Mouse (Mus musculus) midbrain, embryonic 16.5 days (tissue): Measurements from ENCODE around the gene Ppp5c. TPM values are rescaled to one million over a fixed set of nuclear protein-coding genes. Genes with fewer than 3 reads are reported as not detected.
A peak's percentile ranks its signal among the peaks of the same experiment; 100 is the strongest.

ENCODE experiments used
- ATAC-seq: fragments of 200-750 bp; cut with Nextera tagmentation; 2 replicates; pipeline ENCODE4 v1.8.0; 2017; ENCODE audit warnings: moderate TSS enrichment
- H3K27ac ChIP-seq: fragments of 300-500 bp; sonication (generic); 2 replicates; pipeline ENCODE4 v1.5.1; 2014; ENCODE audit warnings: mild to moderate bottlenecking, low read length, mixed read lengths
- H3K27me3 ChIP-seq: fragments of 300-500 bp; sonication (generic); 2 replicates; pipeline ENCODE4 v1.6.1; 2014; ENCODE audit warnings: low read depth, low read length, mixed read lengths; ENCODE audit not compliant: control insufficient read depth, insufficient read depth
- H3K36me3 ChIP-seq: fragments of 300-500 bp; sonication (generic); 2 replicates; pipeline ENCODE4 v1.6.1; 2014; ENCODE audit warnings: mild to moderate bottlenecking, low read length, moderate library complexity, mixed read lengths; ENCODE audit not compliant: control insufficient read depth, insufficient read depth
- H3K4me1 ChIP-seq: fragments of 300-500 bp; sonication (generic); 2 replicates; pipeline ENCODE4 v1.6.1; 2014; ENCODE audit warnings: mild to moderate bottlenecking, low read length, mixed read lengths; ENCODE audit not compliant: control insufficient read depth, insufficient read depth
- H3K4me2 ChIP-seq: fragments of 300-500 bp; sonication (generic); 2 replicates; pipeline ENCODE4 v1.6.1; 2014; ENCODE audit warnings: mild to moderate bottlenecking, low read length, mixed read lengths
- H3K4me3 ChIP-seq: fragments of 300-500 bp; sonication (generic); 2 replicates; pipeline ENCODE4 v1.5.1; 2014; ENCODE audit warnings: low read depth, mild to moderate bottlenecking, low read length, moderate library complexity, mixed read lengths
- H3K9ac ChIP-seq: fragments of 300-500 bp; sonication (generic); 2 replicates; pipeline ENCODE4 v1.6.1; 2014; ENCODE audit warnings: low read depth, low read length, mixed read lengths
- H3K9me3 ChIP-seq: fragments of 300-500 bp; sonication (generic); replicated peaks from 2 replicates; pipeline ENCODE4 v1.6.1; 2014; ENCODE audit warnings: mild to moderate bottlenecking, low read length, mixed read lengths; ENCODE audit not compliant: control insufficient read depth, poor library complexity, severe bottlenecking
- WGBS: fragments of 180-500 bp; shearing (Covaris S2); extraction: QIAGEN DNeasy Blood & Tissue Kit; methylation state at CpG from one replicate; pipeline ENCODE4 v1.1.7; 2014; 5-methylcytosine and 5-hydroxymethylcytosine counted together
- polyA plus RNA-seq: library from polyadenylated mRNA; unstranded; fragments of >200 nt; fragmentation: Nextera tagmentation; extraction: Ambion mirVana; gene quantifications from 2 replicates; pipeline ENCODE4 v1.2.1, GENCODE M21; 2015

The Ppp5c gene
- polyA plus RNA-seq, 1 experiment from 2014 or later = 127 TPM

DNA sequence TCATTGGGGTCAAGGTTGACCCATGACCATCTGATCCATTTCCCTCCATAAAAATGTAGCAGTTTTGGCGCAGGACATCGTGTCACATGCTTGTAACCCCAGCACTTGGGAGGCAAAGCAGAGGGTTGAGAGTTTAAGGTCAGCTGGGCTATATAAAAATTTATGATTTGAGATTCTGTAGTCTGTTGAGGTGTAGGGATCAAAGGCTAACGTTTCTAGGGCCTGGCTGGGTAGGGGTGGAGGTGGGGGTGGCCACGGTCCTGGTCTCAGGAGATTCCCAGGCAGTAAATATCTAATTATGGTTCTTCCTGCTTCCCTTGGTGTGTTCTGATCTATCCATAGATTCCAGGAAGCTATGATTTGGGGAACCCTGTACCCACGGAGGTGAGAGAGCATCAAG lies 66.0 kb downstream of the Ppp5c start:
- Histone ChIP-seq H3K4me2 (peak overlapping the region; percentile 79), H3K27me3 (no peaks in the 10 kb centered on the region), H3K36me3 (peaks cover 6% of the 10 kb centered on the region; the same call in 1 of the 2 replicates), H3K9me3 (no peaks in the 10 kb centered on the region), H3K4me3 (no peak overlapping the region), H3K4me1 (peaks cover 54% of the 10 kb centered on the region), H3K27ac (no peak overlapping the region), H3K9ac (no peak overlapping the region)
- no peak for ATAC-seq
- WGBS = 82% methylated on average over 5 of the region's 5 CpGs

DNA sequence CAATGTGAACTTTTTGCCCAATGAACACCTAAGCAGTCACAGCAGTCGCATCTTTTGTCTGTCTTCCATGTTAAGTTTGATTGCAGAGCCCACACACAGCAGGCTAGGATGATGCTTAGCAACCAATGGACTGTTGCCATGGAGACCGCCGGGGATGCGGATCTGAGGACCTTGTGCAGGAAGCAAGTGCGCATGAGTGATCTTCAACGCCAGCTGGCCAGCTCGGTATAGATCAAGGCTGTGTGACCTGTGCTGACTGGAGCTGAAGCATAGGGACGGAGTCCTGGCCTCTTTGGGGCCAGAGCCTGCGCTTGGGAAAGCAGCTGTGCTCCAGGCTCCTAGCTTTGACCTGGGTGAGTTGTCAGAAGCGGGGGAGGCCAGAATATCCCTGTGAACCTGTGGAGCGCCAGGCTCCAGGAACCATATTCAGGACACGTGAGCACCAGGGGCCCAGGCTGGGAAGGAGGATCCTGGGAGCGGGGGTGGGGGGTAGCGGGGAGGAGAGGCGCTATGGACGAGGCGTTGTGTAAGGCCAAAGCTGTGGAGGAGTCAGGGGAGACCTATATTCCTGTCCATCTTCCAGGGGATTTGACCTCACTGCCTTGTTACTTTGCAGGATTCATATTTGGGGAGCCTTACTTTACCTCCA lies 68.1 kb downstream of the Ppp5c start, which contains the start of gene Pnmal1:
Gene Pnmal1 (plus strand): TSS at position 141 of the 649 bp plus-strand sequence.
- H3K9ac ChIP-seq = peak within 1 kb of the TSS; percentile 70
- peak within 1 kb of the TSS; percentile 79 for H3K4me2 ChIP-seq
- peaks cover 6% of the 10 kb centered on the region; the same call in 1 of the 2 replicates for H3K36me3 ChIP-seq
- no peaks in the 10 kb centered on the region for H3K9me3 ChIP-seq
- peak; percentile 93 for ATAC-seq
- peak within 1 kb of the TSS; percentile 96 for H3K27ac ChIP-seq
- no peaks in the 10 kb centered on the region for H3K27me3 ChIP-seq
- WGBS = 4% methylated on average over 17 of the region's 17 CpGs
- peak within 1 kb of the TSS; percentile 47 for H3K4me3 ChIP-seq
- peaks cover 64% of the 10 kb centered on the region for H3K4me1 ChIP-seq

DNA sequence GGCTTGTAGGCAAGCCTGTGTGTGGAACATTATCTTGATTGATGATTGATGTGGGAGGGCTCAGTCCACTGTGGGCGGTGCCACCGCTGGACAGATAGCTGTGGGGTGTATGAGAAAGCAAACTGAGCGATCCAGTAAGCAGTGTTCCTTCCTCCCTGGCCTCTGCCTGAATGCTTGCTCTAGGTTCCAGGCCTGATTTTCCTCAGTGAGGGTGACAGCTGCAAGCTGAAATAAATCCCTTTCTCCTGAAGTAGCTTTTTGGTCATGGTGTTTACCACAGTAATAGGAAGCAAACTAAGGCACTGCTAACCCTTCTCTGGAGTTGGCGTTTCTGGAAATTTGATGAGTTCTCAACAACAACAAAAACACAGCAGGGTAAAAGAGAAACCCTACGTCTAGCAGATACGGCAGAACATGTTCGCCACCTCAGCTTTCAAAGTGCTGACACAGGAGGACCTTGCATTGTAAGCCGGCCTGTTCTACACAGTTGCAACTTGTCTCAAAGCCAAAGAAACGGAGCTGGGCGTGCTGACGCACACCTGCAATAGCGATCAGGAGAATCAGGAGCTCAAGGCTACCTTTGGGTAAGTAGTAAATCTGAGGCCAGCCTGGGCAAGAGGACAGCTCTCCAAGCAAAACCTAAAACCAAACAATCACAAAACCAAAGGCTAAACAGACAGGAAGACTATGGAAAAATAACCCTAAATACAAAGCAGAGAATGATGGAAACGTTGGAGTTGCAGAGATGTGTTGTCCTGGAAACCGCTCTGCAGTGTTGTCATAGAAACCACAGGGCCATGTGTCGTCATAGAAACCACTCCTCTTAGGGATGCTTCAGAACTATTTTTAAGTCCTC lies 71.1 kb downstream of the Ppp5c start:
- no peaks in the 10 kb centered on the region for H3K9me3 ChIP-seq
- WGBS = 19% methylated on average over 15 of the region's 15 CpGs
- peak overlapping the region; percentile 97 for H3K27ac ChIP-seq
- H3K4me3 ChIP-seq = peak overlapping the region; percentile 2; the same call in 1 of the 2 replicates
- H3K36me3 ChIP-seq = no peaks in the 10 kb centered on the region
- ATAC-seq = peak; percentile 67
- peak overlapping the region; percentile 48; the same call in 1 of the 2 replicates for H3K9ac ChIP-seq
- H3K4me1 ChIP-seq = peaks cover 66% of the 10 kb centered on the region
- no peaks in the 10 kb centered on the region for H3K27me3 ChIP-seq
- peak overlapping the region; percentile 52 for H3K4me2 ChIP-seq

DNA sequence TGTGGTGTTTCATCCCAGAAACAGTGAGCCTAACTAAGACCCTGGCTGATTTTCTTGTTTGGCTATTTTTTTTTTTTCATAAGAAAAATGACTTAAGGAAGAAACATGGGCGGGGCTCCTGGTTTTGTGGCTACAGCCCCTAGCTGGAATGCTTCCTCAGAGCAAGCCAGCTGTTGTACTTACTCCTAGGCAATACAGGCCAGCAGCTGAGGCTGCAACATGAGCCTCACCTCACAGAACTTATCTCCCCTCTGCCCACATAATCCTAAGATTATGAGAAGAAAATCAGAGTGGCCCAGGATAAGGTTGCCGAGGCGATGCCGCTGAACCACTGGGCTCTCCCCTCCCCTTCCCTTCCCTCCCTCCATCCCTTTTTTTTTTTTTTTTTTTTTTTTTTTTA lies 72.0 kb downstream of the Ppp5c start:
- Histone ChIP-seq H3K36me3 (no peaks in the 10 kb centered on the region), H3K9ac (no peak overlapping the region), H3K4me2 (no peak overlapping the region), H3K27ac (peak overlapping the region; percentile 97), H3K9me3 (no peaks in the 10 kb centered on the region), H3K4me3 (no peak overlapping the region), H3K4me1 (peaks cover 62% of the 10 kb centered on the region), H3K27me3 (no peaks in the 10 kb centered on the region)
- ATAC-seq = no peak
- WGBS = 74% methylated on average over 4 of the region's 4 CpGs

Other genes starting within 250 kb of the Ppp5c start
- 10.1 and 10.7 TPM in 2 replicates for gene Slc1a5, start 246.6 kb downstream of the Ppp5c start, polyA plus RNA-seq
- 185 and 199 TPM in 2 replicates for gene Strn4, start 212.0 kb downstream of the Ppp5c start, polyA plus RNA-seq
- gene Fkrp, start 211.2 kb downstream of the Ppp5c start, polyA plus RNA-seq = 52.1 and 53.8 TPM in 2 replicates
- 6.0 and 6.9 TPM in 2 replicates for gene Prkd2, start 185.0 kb downstream of the Ppp5c start, polyA plus RNA-seq
- 2.6 and 3.0 TPM in 2 replicates for gene Dact3, start 152.6 kb downstream of the Ppp5c start, polyA plus RNA-seq
- 14.0 and 49.2 TPM in 2 replicates for gene Gng8, start 136.1 kb downstream of the Ppp5c start, polyA plus RNA-seq
- 0.22 and 0.23 TPM in 2 replicates for gene Ptgir, start 121.4 kb downstream of the Ppp5c start, polyA plus RNA-seq
- 405 and 443 TPM in 2 replicates for gene Calm3, start 103.8 kb downstream of the Ppp5c start, polyA plus RNA-seq
- 186 and 206 TPM in 2 replicates for gene Pnmal2, start 83.2 kb downstream of the Ppp5c start, polyA plus RNA-seq
- 83.1 and 89.5 TPM in 2 replicates for gene Pnmal1, start 68.2 kb downstream of the Ppp5c start, polyA plus RNA-seq
- 7.2 and 7.3 TPM in 2 replicates for gene Gm42372, start 44.8 kb downstream of the Ppp5c start, polyA plus RNA-seq
- 6.4 and 6.9 TPM in 2 replicates for gene Ccdc8, start 35.2 kb downstream of the Ppp5c start, polyA plus RNA-seq
- 4.0 and 5.7 TPM in 2 replicates for gene Hif3a, start 34.5 kb upstream of the Ppp5c start, polyA plus RNA-seq
- 5.7 and 7.2 TPM in 2 replicates for gene Psg16, start 46.1 kb upstream of the Ppp5c start, polyA plus RNA-seq
- 0.06 TPM in 1 of 2 replicates, not detected in the other for gene Ceacam3, start 122.4 kb upstream of the Ppp5c start, polyA plus RNA-seq
- 0.06 TPM in 1 of 2 replicates, not detected in the other for gene Psg29, start 175.6 kb upstream of the Ppp5c start, polyA plus RNA-seq